9 mouse cellular contexts compared by ENCODE assay signal in genomic region chr1:37999552-37999951, GRCm38 (mm10). TPM values are rescaled to one million over a fixed set of nuclear protein-coding genes. Genes with fewer than 3 reads are reported as not detected.
DNase-seq lines count a peak whose midpoint lies in the region; ATAC-seq lines count a peak whose summit lies in the region.
"Had no signal": no experiment of that assay in that cellular context is flagged by ENCODE, and none has a peak within 500 bp of the region (broad histone marks: within the 10 kb centered on the region; RNA-seq: fewer than 3 reads in every experiment).

No protein-coding gene starts in this region.

- H3K9ac ChIP-seq in kidney, embryonic 16.5 days (replicated peaks; ENCODE audit: low read length), result peak overlapping the region; percentile 86
- H3K9ac ChIP-seq in intestine, embryonic 14.5 days (ENCODE audit: low read length), result 0 out of 2 replicates have a peak overlapping the region, but pooled peaks have one; percentile 1
- H3K9ac ChIP-seq in midbrain, embryonic 15.5 days, result no peak overlapping the region

- no peak overlapping the region for H3K4me3 ChIP-seq in kidney, embryonic 16.5 days (ENCODE audit: low read length)
- H3K4me3 ChIP-seq in intestine, embryonic 14.5 days (ENCODE audit: low read depth, low read length), result no peak overlapping the region
- H3K4me3 ChIP-seq in midbrain, embryonic 15.5 days, result no peak overlapping the region

- whole genome bisulfite sequencing in kidney, embryonic 16.5 days, result 77% methylated on average over 3 of the region's 3 CpGs
- WGBS in intestine, embryonic 14.5 days, result 78% methylated on average over 3 of the region's 3 CpGs
- WGBS in midbrain, embryonic 15.5 days, result 81% methylated on average over 3 of the region's 3 CpGs

- no peak for ATAC-seq in kidney, embryonic 16.5 days (ENCODE audit: low FRiP score, low TSS enrichment)
- ATAC-seq in intestine, embryonic 14.5 days (replicated peaks; ENCODE audit: low FRiP score, low TSS enrichment, low read depth), result no peak
- no peak for ATAC-seq in midbrain, embryonic 15.5 days (replicated peaks)

- peaks cover 18% of the 10 kb centered on the region for H3K4me1 ChIP-seq in kidney, embryonic 16.5 days (ENCODE audit: insufficient read depth, low read length)
- peaks cover 13% of the 10 kb centered on the region for H3K4me1 ChIP-seq in intestine, embryonic 14.5 days (replicated peaks; ENCODE audit: control insufficient read depth, insufficient read depth, low read length)
- H3K4me1 ChIP-seq in midbrain, embryonic 15.5 days, result peaks cover 26% of the 10 kb centered on the region

- H3K9me3 ChIP-seq in kidney, embryonic 16.5 days (ENCODE audit: low read length), result no peaks in the 10 kb centered on the region
- no peaks in the 10 kb centered on the region for H3K9me3 ChIP-seq in intestine, embryonic 14.5 days (ENCODE audit: control insufficient read depth, low read length)
- H3K9me3 ChIP-seq in midbrain, embryonic 15.5 days, result no peaks in the 10 kb centered on the region

- no peak for DNase-seq in kidney, postnatal 36 days
- peak; percentile 80 for DNase-seq in c-Kit-positive CD71-positive TER-119-positive erythroid progenitor cells, embryonic 14.5 days (ENCODE audit: low spot score)
- no peak for DNase-seq in intestine, embryonic 14.5 days (ENCODE audit: low spot score)
- DNase-seq in layer of hippocampus, postnatal 25 days (ENCODE audit: extremely low spot score in 1 of 2, low spot score in 1 of 2), result no peak
- no peak for DNase-seq in right cerebral cortex, postnatal 36 days (ENCODE audit: low spot score in 2 of 2)
- DNase-seq: cerebellum, adult 2 months had no signal

- H3K36me3 ChIP-seq in kidney, embryonic 16.5 days (ENCODE audit: insufficient read depth, low read length), result peaks cover 10% of the 10 kb centered on the region
- H3K36me3 ChIP-seq in intestine, embryonic 14.5 days (ENCODE audit: control insufficient read depth, insufficient read depth, low read length), result peaks cover 9% of the 10 kb centered on the region
- peaks cover 4% of the 10 kb centered on the region; the same call in 1 of the 2 replicates for H3K36me3 ChIP-seq in midbrain, embryonic 15.5 days (replicated peaks)

- H3K27ac ChIP-seq in kidney, embryonic 16.5 days (ENCODE audit: low read length), result no peak overlapping the region
- no peak overlapping the region for H3K27ac ChIP-seq in intestine, embryonic 14.5 days (ENCODE audit: low read depth)
- H3K27ac ChIP-seq in midbrain, embryonic 15.5 days, result no peak overlapping the region

- peak overlapping the region; percentile 93 for H3K4me2 ChIP-seq in kidney, embryonic 16.5 days (replicated peaks; ENCODE audit: low read depth, low read length)
- peak overlapping the region; percentile 59 for H3K4me2 ChIP-seq in intestine, embryonic 14.5 days (ENCODE audit: low read length)
- 0 out of 2 replicates have a peak overlapping the region, but pooled peaks have one; percentile 81 for H3K4me2 ChIP-seq in midbrain, embryonic 15.5 days

- no peaks in the 10 kb centered on the region for H3K27me3 ChIP-seq in kidney, embryonic 16.5 days (ENCODE audit: insufficient read depth, low read length)
- no peaks in the 10 kb centered on the region for H3K27me3 ChIP-seq in intestine, embryonic 14.5 days (replicated peaks; ENCODE audit: control insufficient read depth, insufficient read depth, low read length)
- H3K27me3 ChIP-seq in midbrain, embryonic 15.5 days (replicated peaks), result no peaks in the 10 kb centered on the region

RNA-seq across cellular contexts. Expression of gene Eif5b, which starts 1.7 kb away (rescaled TPM):
- polyA plus RNA-seq in kidney, embryonic 16.5 days (2015; fragmentation: Nextera tagmentation; extraction: Ambion mirVana), result 21.4 and 27.1 TPM in 2 replicates
- polyA plus RNA-seq in intestine, embryonic 14.5 days (2014; fragmentation: Nextera tagmentation; extraction: Ambion mirVana), result 25.7 and 27.1 TPM in 2 replicates
- 21.1 and 23.6 TPM in 2 replicates for polyA plus RNA-seq in midbrain, embryonic 15.5 days (2015; fragmentation: Nextera tagmentation; extraction: Ambion mirVana)
- total RNA-seq in layer of hippocampus, postnatal 25 days (2021), result 10 to 100 TPM; 41.5 to 47.4 TPM

RNA-seq across cellular contexts. Expression of gene Txndc9, which starts 1.9 kb away (rescaled TPM):
- polyA plus RNA-seq in kidney, embryonic 16.5 days (2015; fragmentation: Nextera tagmentation; extraction: Ambion mirVana), result 130 and 136 TPM in 2 replicates
- 135 and 138 TPM in 2 replicates for polyA plus RNA-seq in intestine, embryonic 14.5 days (2014; fragmentation: Nextera tagmentation; extraction: Ambion mirVana)
- polyA plus RNA-seq in midbrain, embryonic 15.5 days (2015; fragmentation: Nextera tagmentation; extraction: Ambion mirVana), result 129 and 135 TPM in 2 replicates
- 10 to 100 TPM; 62.4 to 64.2 TPM for total RNA-seq in layer of hippocampus, postnatal 25 days (2021)

RNA-seq across cellular contexts. Expression of gene Lyg1, which starts 42.0 kb away (rescaled TPM):
- not detected in 2 replicates for polyA plus RNA-seq in kidney, embryonic 16.5 days (2015; fragmentation: Nextera tagmentation; extraction: Ambion mirVana)
- polyA plus RNA-seq in intestine, embryonic 14.5 days (2014; fragmentation: Nextera tagmentation; extraction: Ambion mirVana), result not detected in 2 replicates
- polyA plus RNA-seq in midbrain, embryonic 15.5 days (2015; fragmentation: Nextera tagmentation; extraction: Ambion mirVana), result not detected in 2 replicates
- total RNA-seq in layer of hippocampus, postnatal 25 days (2021), result not detected
- polyA plus RNA-seq: cerebellum, adult 2 months; limb, embryonic 14.5 days had no signal
